Mouse (Mus musculus): Measurements from ENCODE around the gene Hnf1a. TPM values are rescaled to one million over a fixed set of nuclear protein-coding genes. Genes with fewer than 3 reads are reported as not detected.
"Not testable (repeated sequence)": the region's sequence is repeated elsewhere in the genome, so short reads cannot be mapped to it uniquely, and the experiment has no call there.

Gene Hnf1a
- total RNA-seq, 1 experiment from 2014 or later: not detected

DNA sequence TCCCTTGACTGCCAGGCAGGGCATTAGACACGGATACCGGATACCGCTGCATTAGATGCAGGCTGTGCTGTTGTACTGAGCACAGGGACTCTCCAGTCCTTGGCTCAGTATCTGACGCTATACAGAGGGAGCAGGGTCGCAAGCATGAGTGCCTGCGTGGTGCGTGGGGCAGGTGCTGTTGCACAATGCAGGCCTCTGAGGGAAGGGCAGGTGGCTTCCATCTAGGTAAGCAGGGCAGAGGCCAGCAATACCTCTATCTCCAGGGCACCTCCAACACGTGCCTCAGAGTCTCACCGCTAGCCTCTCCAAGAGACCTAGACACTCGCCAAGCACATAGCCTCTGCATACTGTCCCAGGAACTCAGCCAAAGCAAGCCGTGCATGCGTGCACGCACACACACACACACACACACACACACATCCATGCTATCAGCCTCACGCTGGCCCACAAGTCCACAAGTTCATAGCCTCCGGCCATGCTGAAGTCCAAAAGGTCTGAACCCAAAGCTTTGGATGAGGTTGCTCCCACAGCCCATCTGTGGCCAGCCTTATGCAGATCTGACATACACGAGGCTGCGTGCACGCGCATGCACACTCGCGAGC, 19.5 kb downstream of the Hnf1a start:
- ATAC-seq (replicated peaks; ENCODE audit: insufficient number of reproducible peaks, low FRiP score, low TSS enrichment, poor library complexity, severe bottlenecking): no peak

DNA sequence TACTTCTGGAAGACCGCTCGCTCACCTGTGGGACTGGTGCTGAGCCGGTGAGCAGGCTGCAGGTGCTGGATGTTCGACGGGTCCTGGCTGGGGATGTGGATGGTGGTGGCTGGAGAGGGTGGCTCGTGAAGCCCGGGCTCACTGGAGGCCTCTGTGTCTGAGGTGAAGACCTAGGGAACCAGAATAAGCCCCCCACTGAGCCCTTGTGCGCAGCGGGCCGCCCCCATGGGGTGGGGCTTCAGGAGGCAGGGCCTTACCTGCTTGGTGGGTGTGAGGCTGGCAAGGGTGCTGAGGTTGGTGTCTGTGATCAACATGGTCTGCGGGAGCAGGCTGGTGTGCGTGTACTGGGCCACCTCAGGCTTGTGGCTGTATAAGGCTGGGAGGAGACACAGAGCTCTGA, 20.2 kb downstream of the Hnf1a start:
- no peak for ATAC-seq (replicated peaks; ENCODE audit: insufficient number of reproducible peaks, low FRiP score, low TSS enrichment, poor library complexity, severe bottlenecking)

DNA sequence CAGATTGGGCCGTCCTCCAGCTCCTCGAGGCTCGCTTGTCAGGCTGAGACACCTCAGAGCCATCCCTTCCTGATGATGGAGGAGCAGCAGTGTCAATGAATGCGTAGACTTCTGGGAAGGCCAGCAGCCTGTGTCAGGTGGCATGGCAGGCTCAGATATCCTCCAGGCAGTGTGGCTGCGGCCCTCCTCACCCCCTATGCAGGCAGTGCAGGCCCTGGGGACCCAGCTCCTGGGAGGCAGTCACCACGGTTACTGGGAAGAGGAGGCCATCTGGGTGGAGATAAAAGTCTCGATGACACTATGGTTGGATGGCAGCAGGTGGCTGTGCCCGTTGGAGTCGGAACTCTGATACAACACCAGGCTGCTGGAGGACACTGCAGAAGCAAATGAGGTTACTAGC, 21.1 kb downstream of the Hnf1a start:
- ATAC-seq (replicated peaks; ENCODE audit: insufficient number of reproducible peaks, low FRiP score, low TSS enrichment, poor library complexity, severe bottlenecking): no peak

DNA sequence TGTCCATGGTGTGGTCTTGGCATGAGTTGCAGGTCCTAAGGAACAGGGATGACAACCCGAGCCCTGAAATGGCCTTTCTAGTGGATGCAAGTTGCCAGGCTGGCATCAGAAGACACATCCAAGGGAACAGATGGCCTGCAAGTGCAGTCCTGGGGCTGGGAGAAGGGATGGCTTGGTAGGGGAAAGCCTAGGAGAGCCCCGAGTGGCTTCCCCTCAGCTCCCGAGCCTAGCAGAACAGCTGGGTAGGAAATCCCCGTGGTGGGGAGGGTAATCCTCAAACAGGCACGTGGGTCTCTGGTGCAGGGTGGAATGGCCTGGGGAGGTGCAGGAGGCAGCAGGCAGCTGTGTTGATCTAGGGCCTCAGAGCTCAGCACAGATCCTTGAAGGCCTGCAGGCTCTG, 21.6 kb downstream of the Hnf1a start:
- ATAC-seq (replicated peaks; ENCODE audit: insufficient number of reproducible peaks, low FRiP score, low TSS enrichment, poor library complexity, severe bottlenecking): no peak

DNA sequence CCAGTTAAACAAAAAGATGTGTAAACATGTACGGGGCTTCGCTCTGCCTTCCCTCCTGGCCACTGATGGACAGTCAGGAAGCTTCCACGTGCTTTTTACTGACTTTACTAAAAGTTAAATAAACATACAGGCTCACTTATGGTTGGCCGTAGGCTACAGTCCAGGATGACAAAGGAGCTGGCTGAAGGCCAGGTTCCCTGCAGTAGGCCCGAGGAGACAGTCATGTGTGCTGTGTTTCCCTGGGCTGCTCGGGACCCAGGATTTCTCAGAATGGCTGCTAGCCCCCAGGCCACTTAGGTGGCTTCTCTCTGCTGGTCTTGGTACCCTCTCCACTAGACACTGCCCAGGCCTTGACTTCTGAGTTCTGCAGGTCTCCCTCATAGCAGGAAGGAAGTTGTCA, 22.0 kb downstream of the Hnf1a start:
- no peak for ATAC-seq (replicated peaks; ENCODE audit: insufficient number of reproducible peaks, low FRiP score, low TSS enrichment, poor library complexity, severe bottlenecking)

DNA sequence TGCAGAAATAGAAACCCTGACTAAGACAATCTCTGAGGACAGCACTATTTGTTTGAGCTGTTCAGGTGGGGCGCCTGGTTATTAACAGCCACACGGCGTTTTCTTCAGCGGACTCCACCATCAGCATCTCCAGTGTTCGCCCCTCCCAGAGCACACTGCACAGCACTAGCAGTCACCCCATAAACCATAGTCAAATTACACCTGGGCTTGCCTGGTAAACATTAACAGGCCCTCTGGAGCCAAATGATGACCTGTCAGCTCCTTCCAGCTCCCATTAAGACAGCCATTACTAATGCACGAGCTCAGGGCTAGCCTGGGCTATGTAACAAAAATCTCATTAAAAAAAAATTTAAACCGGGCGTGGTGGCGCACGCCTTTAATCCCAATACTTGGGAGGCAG, 25.8 kb downstream of the Hnf1a start:
- no peak for ATAC-seq (replicated peaks; ENCODE audit: insufficient number of reproducible peaks, low FRiP score, low TSS enrichment, poor library complexity, severe bottlenecking)

DNA sequence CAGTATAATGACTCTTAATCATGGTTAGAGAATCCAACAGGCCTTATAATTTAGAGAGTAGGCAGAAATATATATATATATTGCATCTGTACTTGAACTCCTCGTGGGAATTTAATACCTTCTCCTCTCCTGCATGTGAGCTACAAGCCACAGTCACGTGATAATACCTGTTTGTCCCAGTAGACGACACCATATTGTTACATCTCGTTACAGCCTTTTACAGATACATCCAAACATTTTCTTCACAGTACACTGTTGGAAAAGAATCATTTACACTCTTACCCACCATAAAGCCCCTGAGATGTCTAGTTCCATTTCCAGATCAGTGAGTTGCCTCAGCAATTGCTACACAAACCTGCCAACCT, 28.1 kb downstream of the Hnf1a start:
- ATAC-seq (replicated peaks; ENCODE audit: insufficient number of reproducible peaks, low FRiP score, low TSS enrichment, poor library complexity, severe bottlenecking): no peak

DNA sequence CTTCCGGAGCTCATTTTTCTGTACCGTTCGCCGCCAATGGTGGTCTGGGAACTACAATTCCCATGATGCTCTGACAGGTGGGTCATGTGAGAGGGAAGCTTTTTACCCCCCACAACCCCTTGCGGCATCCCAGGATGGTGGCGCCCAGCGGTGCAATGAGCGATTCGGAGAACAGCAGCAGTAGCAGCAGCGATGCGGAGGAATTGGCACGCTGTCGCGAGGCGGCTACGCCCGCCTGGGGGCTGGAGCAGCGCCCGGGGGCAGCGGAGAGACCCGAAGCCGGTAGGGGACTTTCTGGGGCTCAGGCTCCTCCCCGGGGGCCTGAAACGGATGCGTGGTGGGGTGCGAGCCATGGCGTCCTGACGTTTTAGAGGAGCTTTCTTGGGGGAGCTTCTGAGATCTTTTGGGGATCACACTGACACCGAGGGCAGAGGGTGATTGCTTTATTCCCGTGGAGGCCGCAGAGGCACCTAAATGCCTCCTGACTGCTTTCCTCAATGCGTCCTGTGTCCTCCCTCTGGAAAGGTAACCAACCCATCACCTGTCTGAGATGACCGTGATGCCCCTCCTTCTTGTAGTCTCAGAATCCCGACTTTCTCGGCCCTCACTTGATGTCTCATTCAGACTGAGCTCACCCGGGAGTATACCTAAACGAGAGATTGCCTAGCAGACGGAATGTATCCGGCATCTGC, 28.7 kb downstream of the Hnf1a start, which contains the start of gene 2210016L21Rik:
TSS of gene 2210016L21Rik (plus strand) at position 85 of the 692 bp plus-strand sequence.
- peak; percentile 99 for ATAC-seq (replicated peaks; ENCODE audit: insufficient number of reproducible peaks, low FRiP score, low TSS enrichment, poor library complexity, severe bottlenecking)

DNA sequence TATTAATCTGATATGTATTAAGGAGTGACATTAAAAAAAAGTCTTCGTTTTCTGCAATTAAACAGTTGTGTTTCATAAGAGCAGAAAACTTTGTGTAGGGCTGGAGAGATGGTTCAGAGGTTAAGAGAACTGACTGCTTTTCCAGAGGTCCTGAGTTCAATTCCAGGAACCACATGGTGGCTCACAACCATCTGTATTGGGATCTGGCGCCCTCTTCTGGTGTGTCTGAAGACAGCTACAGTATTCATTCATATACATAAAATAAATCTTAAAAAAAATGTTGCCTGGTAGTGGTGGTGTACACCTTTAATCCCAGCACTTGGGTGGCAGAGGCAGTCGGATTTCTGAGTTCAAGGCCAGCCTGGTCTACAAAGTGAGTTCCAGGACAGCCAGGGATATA, 29.8 kb downstream of the Hnf1a start:
- ATAC-seq (replicated peaks; ENCODE audit: insufficient number of reproducible peaks, low FRiP score, low TSS enrichment, poor library complexity, severe bottlenecking): not testable (repeated sequence)

DNA sequence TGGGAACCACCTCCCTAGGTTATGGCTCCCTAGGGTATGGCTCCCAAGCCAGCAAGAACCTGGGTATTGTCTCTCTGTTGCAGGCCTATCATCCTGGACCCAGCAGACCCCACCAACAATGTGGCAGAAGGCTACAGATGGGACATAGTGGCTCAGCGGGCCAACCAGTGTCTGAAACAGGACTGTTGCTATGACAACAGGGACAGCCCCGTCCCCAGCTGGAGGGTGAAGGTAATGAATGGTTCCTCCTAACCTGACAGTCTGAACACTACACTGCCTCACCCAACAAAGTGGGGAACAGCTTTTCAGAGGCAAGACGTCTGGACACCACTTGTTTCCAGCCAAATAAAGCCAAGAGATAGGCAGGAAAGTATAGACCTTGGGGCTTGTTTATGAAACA, 35.1 kb downstream of the Hnf1a start:
- no peak for ATAC-seq (replicated peaks; ENCODE audit: insufficient number of reproducible peaks, low FRiP score, low TSS enrichment, poor library complexity, severe bottlenecking)

DNA sequence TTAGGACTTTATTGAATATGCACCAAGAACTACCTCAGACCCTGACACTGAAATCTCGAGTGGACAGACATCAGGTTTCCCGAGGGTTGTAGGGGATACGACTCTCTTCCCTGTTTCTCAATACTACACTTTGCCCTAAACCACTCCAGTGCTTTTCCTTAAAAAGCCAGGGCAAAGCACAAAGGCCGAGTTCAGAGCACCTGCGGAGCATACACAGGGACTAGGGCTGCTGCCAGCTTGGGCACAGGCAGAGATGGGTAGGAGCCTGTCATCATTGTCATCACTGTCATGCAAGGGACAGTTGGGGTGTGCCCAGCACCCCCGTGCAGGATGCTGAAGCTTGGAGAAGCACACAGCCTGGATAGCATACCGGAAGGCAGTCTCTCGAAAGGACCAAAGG, 37.7 kb downstream of the Hnf1a start:
- no peak for ATAC-seq (replicated peaks; ENCODE audit: insufficient number of reproducible peaks, low FRiP score, low TSS enrichment, poor library complexity, severe bottlenecking)

DNA sequence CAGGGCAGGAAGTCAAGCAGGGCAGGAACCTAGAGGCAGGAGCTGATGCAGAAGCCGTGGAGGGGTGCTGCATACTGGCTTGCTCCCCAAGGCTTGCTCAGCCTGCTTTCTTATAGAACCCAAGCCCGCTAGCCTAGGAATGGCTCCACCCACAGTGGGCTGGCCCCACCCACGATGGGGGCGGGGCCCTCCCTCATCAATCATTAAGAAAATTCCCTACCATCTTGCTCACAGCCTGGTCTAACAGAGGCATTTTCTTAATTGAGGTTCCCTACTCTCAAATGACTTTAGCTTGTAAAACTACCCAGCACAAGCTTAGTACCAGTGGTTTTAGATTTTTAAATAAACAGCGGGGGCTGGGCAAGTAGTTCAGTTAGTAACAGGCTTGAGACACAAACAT, 39.3 kb downstream of the Hnf1a start:
- ATAC-seq (replicated peaks; ENCODE audit: insufficient number of reproducible peaks, low FRiP score, low TSS enrichment, poor library complexity, severe bottlenecking): no peak

DNA sequence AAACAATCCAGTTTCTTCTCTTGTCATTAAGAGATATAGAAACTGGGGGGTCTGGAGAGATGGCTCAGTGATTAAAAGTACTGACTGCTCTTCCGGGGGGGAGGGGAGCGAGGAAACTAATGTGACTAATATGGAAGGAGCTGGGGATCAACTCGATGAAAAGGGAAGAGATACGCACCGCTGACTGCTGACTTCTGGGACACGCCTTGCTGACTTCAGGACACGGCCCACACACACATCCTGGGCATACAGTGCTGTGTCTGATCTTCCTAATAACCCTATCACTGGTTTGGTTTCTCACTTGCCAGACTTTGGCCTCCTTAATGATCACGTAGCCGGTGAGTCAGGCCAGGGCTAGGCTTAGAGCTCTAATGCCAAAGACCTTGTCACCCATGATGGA, 44.1 kb downstream of the Hnf1a start:
- ATAC-seq (replicated peaks; ENCODE audit: insufficient number of reproducible peaks, low FRiP score, low TSS enrichment, poor library complexity, severe bottlenecking): no peak

DNA sequence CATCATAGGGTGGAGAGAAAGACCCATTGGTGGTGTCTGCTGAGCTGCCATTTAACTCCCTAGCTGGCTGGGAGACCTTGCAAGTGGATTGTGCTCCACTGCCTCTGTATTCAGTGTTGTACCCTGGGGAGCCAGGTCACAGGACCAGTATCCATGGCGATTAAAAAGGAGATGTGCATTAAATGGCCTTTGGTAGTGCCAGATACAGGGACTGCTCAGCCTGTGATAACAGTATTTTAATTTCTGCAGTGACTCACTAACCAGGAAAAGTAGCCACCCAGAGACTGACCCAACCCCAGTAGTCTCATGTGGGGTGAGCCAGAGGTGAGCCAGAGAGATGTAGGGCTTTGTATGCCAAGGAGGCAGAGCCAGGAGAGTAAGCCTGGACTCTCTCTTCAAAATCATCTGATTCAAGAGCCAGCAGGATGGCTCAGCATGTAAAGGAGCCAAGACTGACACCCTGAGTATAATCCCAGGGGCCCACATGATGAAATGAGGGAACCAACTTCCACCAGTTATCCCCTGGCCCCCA, 44.7 kb downstream of the Hnf1a start:
- no peak for ATAC-seq (replicated peaks; ENCODE audit: insufficient number of reproducible peaks, low FRiP score, low TSS enrichment, poor library complexity, severe bottlenecking)

DNA sequence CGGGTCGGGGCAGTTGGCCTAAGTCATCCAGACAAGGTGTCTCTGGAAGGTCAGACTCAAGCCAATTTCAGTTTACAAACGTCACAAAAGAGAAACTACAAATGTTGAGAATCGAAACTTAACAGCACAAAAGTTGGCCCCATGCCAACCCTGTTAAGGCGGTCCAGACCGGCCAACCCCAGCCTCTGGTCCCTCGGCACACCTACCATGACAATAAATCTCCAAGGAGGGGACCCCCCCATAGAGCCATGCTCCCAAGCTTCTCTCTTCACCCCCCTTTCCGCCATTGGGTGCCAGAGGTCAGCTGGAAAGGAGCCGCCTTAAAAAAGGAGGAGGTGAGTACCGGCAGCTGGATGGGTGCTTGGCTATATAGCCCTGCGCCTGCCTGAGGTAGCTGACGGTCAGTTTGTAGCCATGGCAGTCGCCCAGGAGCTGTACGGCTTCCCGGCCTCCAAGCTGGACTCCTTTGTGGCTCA, 47.9 kb downstream of the Hnf1a start, which contains the start of gene Oasl1:
TSS of gene Oasl1 (plus strand) at position 243 of the 476 bp plus-strand sequence.
- peak; percentile 9; the same call in 1 of the 2 replicates for ATAC-seq (replicated peaks; ENCODE audit: insufficient number of reproducible peaks, low FRiP score, low TSS enrichment, poor library complexity, severe bottlenecking)

DNA sequence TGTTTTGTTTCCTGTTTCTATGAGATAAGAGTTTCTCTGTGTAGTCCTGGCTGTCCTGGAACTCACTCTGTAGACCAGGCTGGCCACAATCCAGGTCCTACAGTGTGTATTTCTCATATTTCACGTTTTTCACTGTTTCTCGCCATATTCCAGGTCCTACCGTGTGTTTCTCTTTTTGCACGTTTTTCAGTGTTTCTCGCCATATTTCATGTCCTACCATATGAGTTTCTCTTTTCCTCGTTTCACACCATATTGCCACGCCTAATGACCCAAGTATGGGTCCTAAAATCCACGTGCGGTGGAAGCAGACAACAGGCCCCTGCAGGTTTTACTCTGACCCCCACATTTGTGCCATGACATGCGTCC, 48.5 kb downstream of the Hnf1a start:
- ATAC-seq (replicated peaks; ENCODE audit: insufficient number of reproducible peaks, low FRiP score, low TSS enrichment, poor library complexity, severe bottlenecking): 0 out of 2 replicates have a peak, but pooled peaks have one; percentile 62

DNA sequence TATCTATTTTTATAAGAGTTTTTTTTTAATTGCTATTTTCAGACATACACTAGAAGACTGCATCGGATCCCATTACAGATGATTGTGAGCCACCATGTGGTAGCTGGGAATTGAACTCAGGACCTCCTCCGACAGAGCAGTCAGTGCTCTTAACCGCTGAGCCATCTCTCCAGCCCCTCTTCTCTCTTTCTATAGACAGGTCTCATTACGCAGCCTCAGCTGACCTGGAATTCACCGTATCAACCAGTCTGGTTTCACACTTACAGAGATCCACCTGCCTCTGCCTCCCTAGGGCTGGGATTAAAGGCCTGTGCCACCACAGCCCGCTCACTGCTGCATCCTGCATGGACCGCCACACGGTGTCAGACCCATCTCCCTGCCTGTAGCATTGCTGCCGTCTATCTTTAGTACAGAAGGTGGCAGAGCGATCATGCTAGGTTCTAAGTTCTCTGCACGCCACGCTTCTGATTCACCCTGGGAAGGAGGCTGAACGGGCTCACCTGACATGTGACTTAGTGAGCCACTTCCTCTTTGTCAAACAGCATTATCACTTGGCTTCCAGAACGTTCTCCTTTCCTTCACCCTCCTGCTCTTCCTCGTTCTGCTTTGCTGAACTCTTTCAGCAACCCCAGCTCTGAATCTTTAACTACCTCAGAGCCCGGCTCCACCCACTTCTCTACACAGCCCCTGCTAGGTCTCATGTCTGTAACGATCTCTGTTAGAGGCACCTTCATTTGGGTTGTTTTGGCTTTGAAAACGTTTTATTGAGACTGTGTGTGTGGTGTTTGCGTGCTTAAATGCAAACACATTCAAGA, 49.1 kb downstream of the Hnf1a start:
- peak; percentile 88 for ATAC-seq (replicated peaks; ENCODE audit: insufficient number of reproducible peaks, low FRiP score, low TSS enrichment, poor library complexity, severe bottlenecking)

DNA sequence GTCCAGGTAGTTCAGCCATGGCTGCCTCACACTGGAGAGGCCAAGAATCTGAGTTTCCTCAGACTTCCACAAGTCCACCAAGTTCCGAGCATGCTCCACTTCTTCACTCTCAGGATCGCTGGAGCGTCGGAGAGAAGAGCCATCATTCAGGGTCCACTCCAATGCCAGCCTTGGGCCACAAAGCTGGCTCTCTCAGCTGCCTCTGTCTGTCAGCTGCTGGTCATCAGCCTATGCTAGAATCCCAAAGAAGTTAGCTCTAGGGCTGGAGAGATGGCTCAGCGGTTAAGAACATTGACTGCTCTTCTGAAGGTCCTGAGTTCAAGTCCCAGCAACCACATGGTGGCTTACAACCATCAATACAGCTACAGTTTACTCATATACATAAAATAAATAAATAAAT, 53.5 kb downstream of the Hnf1a start:
- ATAC-seq (replicated peaks; ENCODE audit: insufficient number of reproducible peaks, low FRiP score, low TSS enrichment, poor library complexity, severe bottlenecking): not testable (repeated sequence)

DNA sequence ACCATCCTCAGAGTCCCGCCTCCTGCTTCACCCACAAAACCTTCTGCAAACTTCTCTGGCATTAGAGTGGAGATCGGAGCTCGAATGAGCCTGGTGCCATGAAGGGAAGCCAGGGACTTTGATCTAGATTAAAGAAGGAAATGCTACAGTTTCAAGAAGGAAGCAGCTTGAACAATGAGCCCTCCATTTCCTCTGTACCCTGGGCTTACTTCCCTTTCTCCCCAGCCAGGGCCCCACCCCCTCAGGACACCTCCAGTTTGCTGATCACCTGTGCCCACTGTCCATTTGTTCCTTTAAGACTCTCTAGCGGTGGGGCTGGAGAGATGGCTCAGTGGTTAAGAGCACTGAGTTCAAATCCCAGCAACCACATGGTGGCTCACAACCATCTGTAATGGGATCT, 54.1 kb downstream of the Hnf1a start:
- peak; percentile 68 for ATAC-seq (replicated peaks; ENCODE audit: insufficient number of reproducible peaks, low FRiP score, low TSS enrichment, poor library complexity, severe bottlenecking)

Data from monocyte, adult 5-6 weeks (primary cell).